Mouse (Mus musculus) left cerebral cortex, postnatal 4 days (tissue): ENCODE measurements around the gene Lingo2. TPM values are rescaled to one million over a fixed set of nuclear protein-coding genes. Genes with fewer than 3 reads are reported as not detected.

ENCODE experiments used
- DNase-seq: peaks from one replicate; pipeline ENCODE4 v3.0.0-alpha.2; 2022
- intact Hi-C: fragments of 180-260 bp; cut with DNase I; formaldehyde crosslinking; loops from one replicate; pipeline ENCODE4 v1.15.1; 2025
- total RNA-seq, 2 experiments: library from RNA; stranded (reverse); gene quantifications; 2 replicates each; pipeline ENCODE4 v1.2.3; 2021

Lingo2 gene
- total RNA-seq, 2 experiments from 2014 or later = 66.0 to 68.2 TPM

- intact Hi-C loops = no loop called here
- DNase-seq = no peak
Observed at GRCm38 (mm10) chr4:36566544-36566943, 385.0 kb downstream of the Lingo2 start.

GRCm38 (mm10) chr4:36560997-36561396 lies 390.6 kb downstream of the Lingo2 start:
- intact Hi-C loops = no loop called here

GRCm38 (mm10) chr4:36540664-36541360 lies 410.7 kb downstream of the Lingo2 start:
- DNase-seq = no peak
- intact Hi-C loops = no loop called here

More at GRCm38 (mm10) chr4:36560997-36561396, 390.6 kb downstream of the Lingo2 start:
- no peak for DNase-seq

- no peak for DNase-seq
- intact Hi-C loops = no loop called here
Observed at GRCm38 (mm10) chr4:36533895-36534294, 417.7 kb downstream of the Lingo2 start.

- intact Hi-C loops = no loop called here
- no peak for DNase-seq
Observed at GRCm38 (mm10) chr4:36490255-36490654, 461.3 kb downstream of the Lingo2 start.

GRCm38 (mm10) chr4:36435211-36435610 lies 516.3 kb downstream of the Lingo2 start:
- no peak for DNase-seq
- intact Hi-C loops = no loop called here

GRCm38 (mm10) chr4:36426192-36426591 lies 525.4 kb downstream of the Lingo2 start:
- DNase-seq = no peak
- intact Hi-C loops = no loop called here

- intact Hi-C loops = no loop called here
- no peak for DNase-seq
Observed at GRCm38 (mm10) chr4:36407350-36407749, 544.2 kb downstream of the Lingo2 start.

GRCm38 (mm10) chr4:36368925-36369324 lies 582.6 kb downstream of the Lingo2 start:
- intact Hi-C loops = no loop called here
- no peak for DNase-seq

- DNase-seq = no peak
- intact Hi-C loops = no loop called here
Observed at GRCm38 (mm10) chr4:36354401-36354800, 597.1 kb downstream of the Lingo2 start.

- no peak for DNase-seq
- intact Hi-C loops = no loop called here
Observed at GRCm38 (mm10) chr4:36331741-36332140, 619.8 kb downstream of the Lingo2 start.

GRCm38 (mm10) chr4:36325603-36326002 lies 625.9 kb downstream of the Lingo2 start:
- intact Hi-C loops = no loop called here

GRCm38 (mm10) chr4:36313067-36313466 lies 638.5 kb downstream of the Lingo2 start:
- intact Hi-C loops = no loop called here
- no peak for DNase-seq

More at GRCm38 (mm10) chr4:36325603-36326002, 625.9 kb downstream of the Lingo2 start:
- DNase-seq = no peak

GRCm38 (mm10) chr4:36311431-36311830 lies 640.1 kb downstream of the Lingo2 start:
- no peak for DNase-seq
- intact Hi-C loops = no loop called here

- intact Hi-C loops = no loop called here
- DNase-seq = no peak
Observed at GRCm38 (mm10) chr4:36305228-36305627, 646.3 kb downstream of the Lingo2 start.

GRCm38 (mm10) chr4:36289701-36290053 lies 661.9 kb downstream of the Lingo2 start:
- intact Hi-C loops = no loop called here
- DNase-seq = no peak

GRCm38 (mm10) chr4:36288813-36289700 lies 662.5 kb downstream of the Lingo2 start:
- DNase-seq = peak; percentile 89
- intact Hi-C loops = no loop called here

- DNase-seq = no peak
- intact Hi-C loops = no loop called here
Observed at GRCm38 (mm10) chr4:36262436-36263169, 688.9 kb downstream of the Lingo2 start.

- intact Hi-C loops = no loop called here
Observed at GRCm38 (mm10) chr4:36186231-36186922, 765.2 kb downstream of the Lingo2 start.

GRCm38 (mm10) chr4:36183643-36184042 lies 767.9 kb downstream of the Lingo2 start:
- DNase-seq = no peak

More at GRCm38 (mm10) chr4:36186231-36186922, 765.2 kb downstream of the Lingo2 start:
- peak; percentile 79 for DNase-seq

More at GRCm38 (mm10) chr4:36183643-36184042, 767.9 kb downstream of the Lingo2 start:
- intact Hi-C loops = no loop called here
